Mouse (Mus musculus) liver, embryonic 18 days (tissue): Measurements from ENCODE around the gene Upk1b. TPM values are rescaled to one million over a fixed set of nuclear protein-coding genes. Genes with fewer than 3 reads are reported as not detected.

Source experiments
- polyA plus RNA-seq: library from polyadenylated mRNA; depleted of rRNA; stranded (reverse); fragments of >200 nt; gene quantifications from 2 replicates; pipeline ENCODE4 v1.2.3, GENCODE M21; 2012; rRNA removed

Gene Upk1b
- polyA plus RNA-seq, result 2.2 and 2.7 TPM in 2 replicates

DNA sequence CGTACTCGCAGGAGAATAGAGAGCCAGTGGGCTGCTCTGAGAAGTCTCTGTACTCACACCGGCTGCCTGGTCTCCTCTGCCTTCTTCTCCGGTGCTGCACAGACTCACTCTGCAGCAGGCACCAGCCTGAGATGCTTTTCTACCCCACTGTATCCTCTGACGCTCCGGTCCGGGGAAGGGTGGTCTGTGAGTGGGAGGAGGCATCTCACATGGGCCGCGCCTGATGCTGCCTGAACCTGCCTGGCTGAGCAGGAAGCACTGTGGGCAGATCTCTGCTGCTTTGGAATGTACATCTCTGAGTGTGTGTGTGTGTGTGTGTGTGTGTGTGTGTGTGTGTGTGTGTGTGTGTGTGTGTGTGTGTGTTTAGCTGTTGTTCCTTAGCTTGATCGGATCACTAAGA is at the start of gene Upk1b:
TSS of gene Upk1b (minus strand) at position 238 of the 400 bp plus-strand sequence.

DNA sequence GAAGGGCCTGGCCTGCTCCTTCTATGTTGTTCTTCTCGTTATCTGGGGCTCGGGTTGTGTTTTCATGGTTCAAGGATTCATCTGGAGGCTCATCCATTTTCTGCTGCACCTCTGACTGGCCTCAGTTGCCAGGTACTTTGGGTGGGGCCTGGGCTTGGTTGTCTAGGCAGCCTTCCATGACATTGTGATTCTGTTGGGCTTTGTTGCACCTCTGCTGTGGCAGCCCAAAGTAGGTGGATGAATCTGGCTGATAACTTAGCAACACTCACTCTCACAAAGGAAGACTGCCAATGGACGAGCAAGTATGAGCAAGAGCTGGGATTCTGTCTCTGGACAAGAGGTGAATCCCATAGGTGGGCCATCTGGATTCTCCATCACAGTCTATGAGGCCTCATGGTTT is 28.5 kb upstream of the Upk1b start, which contains the start of gene 4930435E12Rik:
TSS of gene 4930435E12Rik (minus strand) at position 101 of the 400 bp plus-strand sequence.

DNA sequence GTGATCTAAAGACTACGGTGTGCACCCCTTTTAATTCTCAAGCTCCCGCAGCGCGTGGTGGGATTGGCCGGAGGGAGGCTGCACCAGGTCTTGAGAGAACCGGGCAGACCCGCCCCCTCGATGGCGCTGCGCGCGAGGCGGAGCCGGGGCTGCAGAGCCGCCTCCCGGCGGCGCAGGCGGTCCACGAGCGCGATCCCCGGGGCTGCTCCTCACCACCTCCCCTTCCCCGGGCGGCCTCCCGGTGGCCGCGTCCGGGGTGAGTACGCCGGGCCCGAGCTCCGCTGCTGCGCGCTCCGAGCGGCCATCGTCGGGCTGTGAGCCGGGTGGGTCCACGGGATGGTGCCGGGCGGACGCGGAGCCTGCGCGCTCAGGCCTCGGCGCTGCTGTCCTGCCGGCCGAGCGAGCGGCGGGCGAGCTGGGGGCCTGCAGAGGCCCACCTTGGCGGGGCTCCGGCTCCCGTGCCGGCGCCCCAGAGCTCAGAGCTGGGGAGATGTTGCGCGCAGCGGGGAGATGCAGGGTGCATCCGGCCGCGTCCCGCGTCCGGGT is 57.9 kb downstream of the Upk1b start, which contains the start of gene B4galt4:
TSS of gene B4galt4 (plus strand) at position 152 of the 546 bp plus-strand sequence.

Other genes starting within 250 kb of the Upk1b start
- gene Tmem39a, start 241.6 kb downstream of the Upk1b start, polyA plus RNA-seq, result 36.9 and 44.6 TPM in 2 replicates
- 1.2 and 1.5 TPM in 2 replicates for gene Arhgap31, start 87.1 kb downstream of the Upk1b start, polyA plus RNA-seq
- 2.0 TPM in 2 replicates for gene B4galt4, start 58.1 kb downstream of the Upk1b start, polyA plus RNA-seq
- not detected in 2 replicates for gene 4930435E12Rik, start 28.4 kb upstream of the Upk1b start, polyA plus RNA-seq
- 0.58 and 0.65 TPM in 2 replicates for gene Igsf11, start 92.3 kb upstream of the Upk1b start, polyA plus RNA-seq